Mouse (Mus musculus): Measurements from ENCODE around the gene Ppp6r1.

The Ppp6r1 gene

DNA sequence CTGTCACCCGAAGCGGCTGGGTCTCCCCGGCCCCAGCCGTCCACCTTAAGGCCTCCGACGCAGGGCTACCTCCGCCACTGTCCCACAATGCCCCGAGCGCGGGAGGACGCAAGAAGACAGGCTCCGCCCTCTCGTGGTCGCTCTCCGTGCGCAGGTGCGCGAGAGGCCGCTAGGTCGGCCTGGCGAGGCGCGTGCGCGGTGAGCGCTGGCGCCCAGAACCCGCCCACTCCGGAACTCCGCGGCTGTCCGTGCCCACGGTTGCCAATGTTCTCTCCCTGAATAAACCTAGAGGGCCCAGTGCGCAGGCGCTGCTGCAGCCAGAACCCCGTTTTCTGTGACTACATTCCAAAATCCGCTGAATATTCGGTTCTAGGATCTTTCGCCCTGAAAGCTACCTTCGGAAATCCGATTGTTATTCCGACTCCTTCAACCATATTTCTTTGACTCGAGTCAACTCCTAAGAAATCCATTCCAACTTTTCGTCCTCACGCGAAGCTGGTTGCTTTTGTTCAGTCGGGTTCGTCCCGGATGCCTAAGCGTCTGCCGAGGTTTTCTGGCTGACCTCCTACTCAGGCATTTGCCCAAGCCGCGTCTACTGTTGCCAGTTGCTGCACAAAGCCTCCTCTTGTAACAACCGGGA, at the start of gene Ppp6r1:
TSS of gene Ppp6r1 (minus strand) at position 108 of the 640 bp plus-strand sequence.
- peak; percentile 93 to 96 for DNase-seq

- no peak for DNase-seq
Observed at GRCm38 (mm10) chr7:4705098-4705497, 46.3 kb upstream of the Ppp6r1 start.

GRCm38 (mm10) chr7:4703195-4703594, 44.4 kb upstream of the Ppp6r1 start:
- DNase-seq = no peak

DNA sequence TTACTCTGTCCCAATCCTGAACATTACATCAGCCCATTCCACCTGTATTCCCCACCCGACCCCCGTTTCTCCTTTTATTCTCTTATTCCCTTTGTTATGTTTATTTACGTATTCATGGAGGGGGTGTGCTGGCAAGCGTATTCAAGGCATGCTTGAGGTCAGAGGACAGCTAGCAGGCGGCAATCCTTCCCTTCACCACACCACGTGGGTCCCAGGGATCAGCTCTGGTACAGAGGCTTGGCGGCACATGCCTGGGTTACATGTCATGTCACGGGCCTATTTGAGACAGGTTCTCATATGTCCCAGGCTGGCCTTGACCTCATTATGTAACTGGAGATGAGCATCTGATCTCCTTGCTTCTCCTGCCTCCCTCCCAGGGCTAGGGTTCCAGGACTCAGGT, 43.5 kb upstream of the Ppp6r1 start:
- no peak for DNase-seq

GRCm38 (mm10) chr7:4693004-4693403, 34.2 kb upstream of the Ppp6r1 start:
- DNase-seq = no peak

- no peak for DNase-seq
Observed at GRCm38 (mm10) chr7:4690951-4691653, 32.3 kb upstream of the Ppp6r1 start.

GRCm38 (mm10) chr7:4690387-4690786, 31.6 kb upstream of the Ppp6r1 start, which contains the start of gene Brsk1:
TSS of gene Brsk1 (plus strand) at chr7:4690604.
- no peak for DNase-seq

GRCm38 (mm10) chr7:4684632-4685417, 26.0 kb upstream of the Ppp6r1 start, which contains the start of gene Hspbp1:
TSS of gene Hspbp1 (minus strand) at chr7:4685068.
- DNase-seq = peak; percentile 93 to 94

DNA sequence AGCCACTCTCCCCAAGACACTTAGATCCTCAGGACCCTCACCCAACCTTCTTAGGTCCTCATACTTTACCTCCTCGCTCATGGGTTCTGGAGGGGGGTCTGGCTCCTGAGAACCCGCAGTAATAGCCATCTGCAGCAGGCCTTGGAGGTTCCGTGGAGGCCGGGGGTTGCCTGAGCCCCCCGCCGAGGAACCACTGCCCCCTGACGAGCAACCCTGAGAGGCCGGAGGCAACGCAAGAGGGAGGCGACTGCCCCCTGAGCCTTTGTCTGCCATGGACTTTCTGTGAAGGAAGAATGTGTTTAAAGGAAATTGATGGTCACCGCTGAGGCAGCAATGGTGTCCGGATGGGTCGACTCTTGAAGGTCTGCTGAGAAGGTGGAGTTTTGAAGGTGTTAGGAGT, 25.4 kb upstream of the Ppp6r1 start:
- DNase-seq = no peak

DNA sequence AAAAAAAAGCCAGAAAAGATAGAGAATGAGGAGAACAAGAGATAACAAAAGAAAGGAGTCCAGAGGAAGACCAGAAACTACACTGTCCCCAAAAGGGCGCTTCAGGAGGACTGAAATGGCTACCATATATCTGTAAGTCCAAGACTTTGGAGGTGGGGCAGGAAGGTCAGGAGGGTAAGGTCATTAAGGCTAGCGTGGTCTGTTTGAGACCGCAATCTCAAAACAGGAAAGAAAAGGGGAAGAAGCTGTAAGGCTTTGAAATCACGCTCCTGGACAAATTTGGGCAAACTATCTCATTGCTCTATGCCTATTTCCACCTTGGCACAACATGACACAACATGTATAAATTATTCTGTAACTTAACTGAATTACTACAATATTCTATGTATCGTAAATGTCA, 24.5 kb upstream of the Ppp6r1 start:
- no peak for DNase-seq

GRCm38 (mm10) chr7:4675200-4675599, 16.4 kb upstream of the Ppp6r1 start:
- no peak for DNase-seq

- DNase-seq = no peak
Observed at GRCm38 (mm10) chr7:4674114-4674731, 15.4 kb upstream of the Ppp6r1 start.

DNA sequence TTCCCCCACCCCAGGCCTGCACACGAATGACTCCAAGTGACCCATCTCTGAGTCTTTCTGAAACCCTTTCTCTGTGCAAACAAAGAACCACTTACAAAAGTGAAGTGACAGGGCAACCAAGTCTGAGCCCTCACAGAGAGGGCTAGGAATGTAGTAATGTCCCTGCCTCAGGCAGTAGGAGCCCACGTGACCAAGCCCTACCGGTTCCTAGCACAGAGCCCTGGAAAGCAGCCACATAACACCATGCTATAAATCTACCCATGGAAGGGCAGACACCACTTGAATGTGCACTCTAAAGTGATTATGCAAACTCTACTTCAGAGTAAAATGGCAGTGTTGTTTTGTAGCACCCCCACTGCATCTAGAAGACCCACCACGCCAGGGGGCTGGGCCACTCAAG, 13.1 kb upstream of the Ppp6r1 start:
- no peak for DNase-seq

GRCm38 (mm10) chr7:4670655-4671255, 11.9 kb upstream of the Ppp6r1 start:
- DNase-seq = no peak

DNA sequence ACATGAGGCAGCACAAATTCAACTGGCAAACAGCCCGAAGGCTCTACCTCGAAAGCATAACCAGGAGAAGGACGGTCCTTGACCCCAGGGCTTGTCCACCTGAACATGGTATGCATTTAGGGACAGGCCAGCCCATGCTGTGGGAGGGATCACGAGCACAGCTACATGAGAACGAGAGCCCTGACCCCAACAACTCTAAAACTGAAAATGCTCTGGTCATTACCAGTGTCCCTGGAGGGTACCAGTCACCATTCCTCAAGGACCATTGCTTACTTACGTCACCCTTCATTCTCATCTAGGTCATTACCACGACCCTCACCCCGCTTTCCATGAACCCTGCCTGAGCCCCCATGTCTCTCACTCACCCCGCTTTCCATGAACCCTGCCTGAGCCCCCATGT, 10.3 kb upstream of the Ppp6r1 start:
- no peak for DNase-seq

DNA sequence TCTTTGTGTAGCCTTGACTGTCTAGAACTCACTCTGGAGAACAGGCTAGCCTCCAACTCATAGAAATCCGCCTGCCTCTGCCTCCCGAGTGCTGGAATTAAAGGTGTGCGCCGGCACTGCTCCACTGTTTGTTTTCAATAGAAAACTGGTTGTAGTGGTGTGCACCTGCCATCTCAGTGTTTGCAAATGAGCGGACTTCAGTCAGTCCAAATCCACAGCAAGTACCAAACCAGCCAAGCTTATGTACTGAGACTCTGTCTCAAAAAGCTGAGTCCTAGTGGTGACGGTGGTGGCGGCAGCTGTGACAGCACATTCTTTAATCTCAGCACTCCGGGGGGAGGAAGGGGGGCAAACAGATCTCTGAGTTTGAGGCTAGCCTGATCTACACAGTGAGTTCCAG, 9.7 kb upstream of the Ppp6r1 start:
- DNase-seq = no peak

DNA sequence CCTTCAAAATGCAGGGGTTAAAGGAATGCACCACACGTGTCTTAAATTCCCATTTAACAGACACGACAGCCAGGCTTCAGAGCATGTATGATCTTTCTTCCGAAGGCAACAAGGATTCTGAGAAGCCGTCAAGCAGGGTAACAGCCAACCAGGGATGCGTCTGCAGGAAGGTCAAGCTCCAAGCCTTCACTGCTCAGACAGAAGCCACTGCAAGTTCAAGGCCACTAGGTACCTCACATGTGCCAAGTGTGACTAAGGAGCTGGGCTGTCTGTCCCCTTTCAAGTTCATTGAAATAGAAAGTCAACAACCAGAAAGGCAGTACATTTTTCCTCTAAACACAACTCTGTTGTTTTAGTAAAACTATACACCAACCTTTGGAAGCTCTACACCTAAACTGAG, 8.1 kb upstream of the Ppp6r1 start:
- no peak for DNase-seq

GRCm38 (mm10) chr7:4663742-4664141, 4.9 kb upstream of the Ppp6r1 start:
- DNase-seq = no peak

GRCm38 (mm10) chr7:4663179-4663578, 4.4 kb upstream of the Ppp6r1 start:
- no peak for DNase-seq

DNA sequence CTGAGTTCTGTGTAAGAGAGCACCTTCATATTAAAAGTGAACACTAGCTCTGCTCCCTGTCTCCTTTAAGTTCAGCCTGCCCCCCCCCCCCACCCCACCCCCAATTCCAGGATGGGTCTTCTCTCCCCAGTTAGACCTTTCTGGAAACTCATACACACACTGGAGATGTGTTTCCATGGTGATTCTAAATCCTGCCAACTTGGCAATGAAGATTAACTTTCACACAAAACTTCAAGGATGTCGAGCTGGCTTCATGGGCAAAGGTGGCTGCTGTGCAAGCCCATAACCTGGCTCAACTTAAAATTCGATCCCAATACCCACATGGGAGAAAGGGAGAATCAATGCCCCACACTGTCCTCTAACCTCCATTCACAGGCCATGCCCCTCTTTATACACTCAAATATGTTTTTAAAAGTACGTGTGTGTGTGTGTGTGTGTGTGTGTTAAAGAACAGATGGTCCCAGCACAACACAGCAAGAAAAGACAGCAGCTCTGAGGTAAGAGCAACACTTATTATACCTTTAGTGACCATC, 1.2 kb upstream of the Ppp6r1 start:
- no peak for DNase-seq

GRCm38 (mm10) chr7:4658128-4658907, 501 bp downstream of the Ppp6r1 start:
- no peak for DNase-seq

All from spleen, adult 18-20 months (tissue).